Mouse (Mus musculus) lung, adult 2 months (tissue): ENCODE results near the gene Stxbp3.

Experiments
- CTCF ChIP-seq: fragments of 200-500 bp; IDR thresholded peaks from 2 replicates; pipeline ENCODE4 v1.5.1; 2011; ENCODE audit warnings: mild to moderate bottlenecking, low read length, control low read depth; ENCODE audit not compliant: insufficient read depth
- POLR2A ChIP-seq: fragments of 200-500 bp; IDR thresholded peaks from 2 replicates; pipeline ENCODE4 v1.6.1; 2011; ENCODE audit warnings: low read depth, mild to moderate bottlenecking, control low read depth, low read length, borderline replicate concordance; ENCODE audit errors: extremely low read depth

DNA sequence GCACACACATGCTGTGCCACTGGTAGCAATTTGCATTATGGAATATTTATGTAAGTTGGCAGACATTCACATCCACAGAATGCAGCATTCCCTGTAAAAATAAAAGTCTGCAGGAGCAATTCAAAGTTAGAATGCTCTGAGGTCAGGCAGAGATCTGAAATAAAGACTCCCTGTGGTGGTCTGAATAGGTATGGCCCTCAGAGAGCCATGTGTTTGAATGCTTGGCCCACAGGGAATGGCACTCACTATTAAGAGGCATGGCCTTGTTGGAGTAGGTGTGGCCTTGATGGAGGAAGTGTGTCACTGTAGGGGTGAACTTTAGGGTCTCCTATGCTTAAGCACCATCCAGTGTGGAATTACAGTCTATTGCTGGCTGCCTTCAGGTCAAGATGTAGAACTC, 47.9 kb downstream of the Stxbp3 start:
- TF ChIP-seq CTCF (no peak), POLR2A (no peak)
